1 mouse cellular context compared by ENCODE assay signal in genomic region chr9:123529392-123530157, GRCm38 (mm10).
TF ChIP-seq lines count a peak whose summit lies in the region.

Gene Sacm1l, plus strand, starts transcription at chr9:123529759.

TF ChIP-seq in CH12.LX, 34 proteins besides CTCF, POLR2A, EP300 and RAD21 (continued from another document):
- no peak for TF ChIP-seq ETS1 (conservative IDR thresholded peaks at IDR 0.05; ENCODE audit: low read depth, low read length)
- no peak for TF ChIP-seq PAX5 (IDR thresholded peaks at IDR 0.05; ENCODE audit: low read length)
- no peak for TF ChIP-seq SMC3 (IDR thresholded peaks at IDR 0.05; ENCODE audit: low read depth, low read length)
- peak; percentile 40; the same call in 1 of the 2 replicates for TF ChIP-seq MEF2A (IDR thresholded peaks at IDR 0.05; ENCODE audit: borderline replicate concordance, low read depth, low read length)
- TF ChIP-seq ZNF384 (IDR thresholded peaks at IDR 0.05; ENCODE audit: low read depth, low read length) = no peak
- TF ChIP-seq CHD2 (IDR thresholded peaks at IDR 0.05; ENCODE audit: low read length) = peak; percentile 72
- TF ChIP-seq MAZ (IDR thresholded peaks at IDR 0.05; ENCODE audit: low read depth, low read length) = 0 out of 2 replicates have a peak, but pooled peaks have one; percentile 44
- no peak for TF ChIP-seq ZC3H11A (IDR thresholded peaks at IDR 0.05; ENCODE audit: low read depth, low read length)
- TF ChIP-seq HCFC1 (IDR thresholded peaks at IDR 0.05; ENCODE audit: low read depth, low read length) = peak; percentile 78
- TF ChIP-seq USF1 (IDR thresholded peaks at IDR 0.05; ENCODE audit: low read depth, low read length) = no peak
- no peak for TF ChIP-seq MYC (IDR thresholded peaks at IDR 0.05; ENCODE audit: low read depth, low read length)
- peak; percentile 97 for TF ChIP-seq MAFK (IDR thresholded peaks at IDR 0.05; ENCODE audit: insufficient replicate concordance, low read length)
